Mouse (Mus musculus): ENCODE measurements around the gene Lrp6. TPM values are rescaled to one million over a fixed set of nuclear protein-coding genes. Genes with fewer than 3 reads are reported as not detected.

Lrp6 gene
- total and polyA plus RNA-seq, 2 experiments from 2014 or later: 12.3 to 41.3 TPM

- Histone ChIP-seq H3K4me1 (ENCODE audit: insufficient read depth) (no peaks in the 10 kb centered on the region), H3K9me3 (ENCODE audit: low read length) (no peaks in the 10 kb centered on the region), H3K4me2 (ENCODE audit: low read depth) (no peak overlapping the region), H3K36me3 (ENCODE audit: insufficient read depth) (no peaks in the 10 kb centered on the region), H3K9ac (no peak overlapping the region), H3K27ac (ENCODE audit: low read depth, low read length) (no peak overlapping the region), H3K4me3 (ENCODE audit: low read depth, low read length) (no peak overlapping the region), H3K27me3 (ENCODE audit: insufficient read depth, low read length) (no peaks in the 10 kb centered on the region)
- ATAC-seq (no peak), DNase-seq (no peak)
- no peak for TF ChIP-seq CTCF (IDR thresholded peaks at IDR 0.05; ENCODE audit: low read depth)
- WGBS: 56% methylated on average over 7 of the region's 7 CpGs
Observed at GRCm38 (mm10) chr6:134535169-134535568, 31.6 kb downstream of the Lrp6 start.

GRCm38 (mm10) chr6:134533021-134533420 is 33.7 kb downstream of the Lrp6 start:
- no peaks in the 10 kb centered on the region for H3K9me3 ChIP-seq (ENCODE audit: low read length)
- DNase-seq (no peak), ATAC-seq (no peak)
- no peak for TF ChIP-seq CTCF (IDR thresholded peaks at IDR 0.05; ENCODE audit: low read depth)
- no peak overlapping the region for H3K4me2 ChIP-seq (ENCODE audit: low read depth)
- 80% methylated on average over 3 of the region's 3 CpGs for WGBS
- H3K4me3 ChIP-seq (ENCODE audit: low read depth, low read length): no peak overlapping the region
- no peak overlapping the region for H3K27ac ChIP-seq (ENCODE audit: low read depth, low read length)
- no peak overlapping the region for H3K9ac ChIP-seq
- H3K4me1 ChIP-seq (ENCODE audit: insufficient read depth): no peaks in the 10 kb centered on the region
- no peaks in the 10 kb centered on the region for H3K27me3 ChIP-seq (ENCODE audit: insufficient read depth, low read length)
- no peaks in the 10 kb centered on the region for H3K36me3 ChIP-seq (ENCODE audit: insufficient read depth)

- H3K27me3 ChIP-seq (ENCODE audit: insufficient read depth, low read length): no peaks in the 10 kb centered on the region
- 60% methylated on average over 1 of the region's 1 CpGs for whole genome bisulfite sequencing
- no peak overlapping the region for H3K27ac ChIP-seq (ENCODE audit: low read depth, low read length)
- no peak overlapping the region for H3K9ac ChIP-seq
- H3K4me3 ChIP-seq (ENCODE audit: low read depth, low read length): no peak overlapping the region
- H3K9me3 ChIP-seq (ENCODE audit: low read length): no peaks in the 10 kb centered on the region
- no peaks in the 10 kb centered on the region for H3K4me1 ChIP-seq (ENCODE audit: insufficient read depth)
- no peaks in the 10 kb centered on the region for H3K36me3 ChIP-seq (ENCODE audit: insufficient read depth)
- DNase-seq: no peak
- no peak overlapping the region for H3K4me2 ChIP-seq (ENCODE audit: low read depth)
- TF ChIP-seq CTCF (IDR thresholded peaks at IDR 0.05; ENCODE audit: low read depth): no peak
- ATAC-seq: no peak
Observed at GRCm38 (mm10) chr6:134531950-134532349, 34.8 kb downstream of the Lrp6 start.

GRCm38 (mm10) chr6:134529340-134529739 is 37.4 kb downstream of the Lrp6 start:
- H3K4me2 ChIP-seq (ENCODE audit: low read depth): no peak overlapping the region
- WGBS: 93% methylated on average over 4 of the region's 4 CpGs
- no peak overlapping the region for H3K9ac ChIP-seq
- no peaks in the 10 kb centered on the region for H3K36me3 ChIP-seq (ENCODE audit: insufficient read depth)
- H3K27me3 ChIP-seq (ENCODE audit: insufficient read depth, low read length): no peaks in the 10 kb centered on the region
- no peak for ATAC-seq
- TF ChIP-seq CTCF (IDR thresholded peaks at IDR 0.05; ENCODE audit: low read depth): no peak
- H3K4me1 ChIP-seq (ENCODE audit: insufficient read depth): no peaks in the 10 kb centered on the region
- H3K4me3 ChIP-seq (ENCODE audit: low read depth, low read length): no peak overlapping the region
- no peaks in the 10 kb centered on the region for H3K9me3 ChIP-seq (ENCODE audit: low read length)
- DNase-seq: no peak
- no peak overlapping the region for H3K27ac ChIP-seq (ENCODE audit: low read depth, low read length)

GRCm38 (mm10) chr6:134528396-134528795 is 38.4 kb downstream of the Lrp6 start:
- 99% methylated on average over 7 of the region's 7 CpGs for WGBS
- H3K9me3 ChIP-seq (ENCODE audit: low read length): no peaks in the 10 kb centered on the region
- H3K4me2 ChIP-seq (ENCODE audit: low read depth): no peak overlapping the region
- H3K4me3 ChIP-seq (ENCODE audit: low read depth, low read length): no peak overlapping the region
- H3K9ac ChIP-seq: no peak overlapping the region
- H3K27ac ChIP-seq (ENCODE audit: low read depth, low read length): no peak overlapping the region
- H3K36me3 ChIP-seq (ENCODE audit: insufficient read depth): no peaks in the 10 kb centered on the region
- H3K27me3 ChIP-seq (ENCODE audit: insufficient read depth, low read length): no peaks in the 10 kb centered on the region
- DNase-seq (no peak), ATAC-seq (no peak)
- H3K4me1 ChIP-seq (ENCODE audit: insufficient read depth): no peaks in the 10 kb centered on the region
- TF ChIP-seq CTCF (IDR thresholded peaks at IDR 0.05; ENCODE audit: low read depth): no peak

- Histone ChIP-seq H3K27me3 (ENCODE audit: insufficient read depth, low read length) (no peaks in the 10 kb centered on the region), H3K27ac (ENCODE audit: low read depth, low read length) (no peak overlapping the region), H3K36me3 (ENCODE audit: insufficient read depth) (no peaks in the 10 kb centered on the region), H3K9me3 (ENCODE audit: low read length) (no peaks in the 10 kb centered on the region), H3K9ac (no peak overlapping the region), H3K4me1 (ENCODE audit: insufficient read depth) (no peaks in the 10 kb centered on the region), H3K4me3 (ENCODE audit: low read depth, low read length) (no peak overlapping the region), H3K4me2 (ENCODE audit: low read depth) (no peak overlapping the region)
- DNase-seq (no peak), ATAC-seq (no peak)
- TF ChIP-seq CTCF (IDR thresholded peaks at IDR 0.05; ENCODE audit: low read depth): no peak
- 44% methylated on average over 6 of the region's 6 CpGs for WGBS
Observed at GRCm38 (mm10) chr6:134527596-134528128, 39.1 kb downstream of the Lrp6 start.

GRCm38 (mm10) chr6:134526821-134527595 is 39.8 kb downstream of the Lrp6 start:
- TF ChIP-seq CTCF (IDR thresholded peaks at IDR 0.05; ENCODE audit: low read depth): no peak
- DNase-seq (no peak), ATAC-seq (no peak)
- H3K36me3 ChIP-seq (ENCODE audit: insufficient read depth): no peaks in the 10 kb centered on the region
- 72% methylated on average over 10 of the region's 10 CpGs for WGBS
- no peak overlapping the region for H3K4me3 ChIP-seq (ENCODE audit: low read depth, low read length)
- H3K9me3 ChIP-seq (ENCODE audit: low read length): no peaks in the 10 kb centered on the region
- no peaks in the 10 kb centered on the region for H3K4me1 ChIP-seq (ENCODE audit: insufficient read depth)
- no peak overlapping the region for H3K4me2 ChIP-seq (ENCODE audit: low read depth)
- H3K27ac ChIP-seq (ENCODE audit: low read depth, low read length): no peak overlapping the region
- H3K9ac ChIP-seq: no peak overlapping the region
- H3K27me3 ChIP-seq (ENCODE audit: insufficient read depth, low read length): no peaks in the 10 kb centered on the region

Measured in forebrain, postnatal 0 days (tissue).